Mouse (Mus musculus) lung, adult 2 months (tissue): Measurements from ENCODE around the gene Osbpl9.

Experiments used
- CTCF ChIP-seq: fragments of 200-500 bp; IDR thresholded peaks from 2 replicates; pipeline ENCODE4 v1.5.1; 2011; ENCODE audit warnings: mild to moderate bottlenecking, low read length, control low read depth; ENCODE audit not compliant: insufficient read depth
- POLR2A ChIP-seq: fragments of 200-500 bp; IDR thresholded peaks from 2 replicates; pipeline ENCODE4 v1.6.1; 2011; ENCODE audit warnings: low read depth, mild to moderate bottlenecking, control low read depth, low read length, borderline replicate concordance; ENCODE audit errors: extremely low read depth

DNA sequence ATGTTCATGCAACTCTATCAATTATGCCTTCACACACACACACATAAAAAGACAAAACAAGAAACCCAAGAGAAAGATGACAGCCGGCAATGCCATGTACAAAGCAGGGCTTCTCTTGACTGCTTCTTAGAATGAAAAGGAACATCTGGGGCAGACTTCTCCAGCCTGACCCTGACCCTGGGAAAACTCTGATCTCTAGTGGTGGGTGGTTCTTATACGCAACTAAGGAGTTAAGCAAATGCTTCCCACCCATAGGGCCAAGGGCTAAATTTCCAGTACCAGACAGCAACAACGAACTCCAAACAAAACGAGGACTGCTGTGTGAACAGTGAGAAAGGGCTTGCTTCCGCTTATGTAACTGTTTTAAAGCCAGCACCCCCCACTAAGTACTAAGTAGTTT is 122.0 kb downstream of the Osbpl9 start:
- no peak for TF ChIP-seq CTCF
- no peak for TF ChIP-seq POLR2A
